Comparison of ENCODE assay signal across 18 mouse cellular contexts in the genomic region with DNA sequence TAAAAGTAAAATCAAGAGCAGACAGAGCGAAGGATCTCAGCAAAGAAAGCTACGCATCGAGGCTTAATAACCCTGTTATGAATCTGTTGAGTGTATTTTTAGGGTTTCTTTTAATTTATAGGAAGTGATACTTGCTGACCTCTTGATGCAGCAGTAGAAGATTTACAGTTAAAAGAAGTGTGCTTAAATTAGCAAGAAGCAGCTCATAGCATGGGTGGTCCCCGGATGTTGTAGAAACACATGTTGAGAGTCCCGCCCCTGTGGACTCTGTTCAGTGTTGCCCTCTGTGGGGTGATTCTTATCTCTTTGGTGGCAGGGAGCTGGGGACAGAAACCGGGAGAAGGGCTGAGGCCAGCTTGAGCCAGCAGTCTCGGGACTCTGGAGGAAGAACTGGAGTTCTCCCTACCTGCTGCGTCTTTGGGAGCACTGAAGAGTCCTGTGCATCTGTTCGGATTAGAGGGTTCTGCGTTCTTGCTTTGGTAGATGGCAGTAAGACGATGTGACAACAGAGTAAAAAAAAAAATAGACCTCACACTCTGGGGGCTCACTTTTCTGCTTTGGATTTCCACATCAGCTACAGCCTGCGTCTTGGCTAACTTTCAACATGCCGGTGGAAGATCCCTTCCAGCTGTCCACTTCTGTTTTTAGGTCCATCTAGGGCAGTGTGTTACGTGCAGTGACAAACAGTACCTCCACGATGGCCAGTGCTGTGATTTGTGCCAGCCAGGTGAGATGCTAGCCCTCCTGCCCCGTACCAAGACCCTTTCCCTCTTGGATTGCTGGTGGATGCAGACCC. TPM values are rescaled to one million over a fixed set of nuclear protein-coding genes. Genes with fewer than 3 reads are reported as not detected.
A peak's percentile ranks its signal among the peaks of the same experiment; 100 is the strongest.
DNase-seq lines count a peak whose midpoint lies in the region; ATAC-seq lines count a peak whose summit lies in the region.
"Had no signal": no experiment of that assay in that cellular context is flagged by ENCODE, and none has a peak within 500 bp of the region (broad histone marks: within the 10 kb centered on the region; RNA-seq: fewer than 3 reads in every experiment).

No protein-coding gene starts in this region.

- H3K4me3 ChIP-seq in kidney, embryonic 16.5 days (ENCODE audit: low read length), result no peak overlapping the region
- H3K4me3 ChIP-seq in macrophage (ENCODE audit: inconsistent target), result no peak overlapping the region
- no peak overlapping the region for H3K4me3 ChIP-seq in forebrain, embryonic 11.5 days (ENCODE audit: low read depth, low read length)
- H3K4me3 ChIP-seq: embryonic facial prominence, embryonic 12.5 days; forebrain, embryonic 10.5 days; heart, embryonic 13.5 days; midbrain, embryonic 15.5 days; neural tube, embryonic 12.5 days had no signal

- H3K27ac ChIP-seq in kidney, embryonic 16.5 days (ENCODE audit: low read length), result no peak overlapping the region
- H3K27ac ChIP-seq in macrophage, result peak overlapping the region; percentile 86
- H3K27ac ChIP-seq in forebrain, embryonic 11.5 days (ENCODE audit: low read depth, low read length), result no peak overlapping the region
- H3K27ac ChIP-seq: embryonic facial prominence, embryonic 12.5 days; forebrain, embryonic 10.5 days; heart, embryonic 13.5 days; hindbrain, embryonic 14.5 days; liver, embryonic 14.5 days; midbrain, embryonic 15.5 days; neural tube, embryonic 12.5 days had no signal

- no peak overlapping the region for H3K9ac ChIP-seq in kidney, embryonic 16.5 days (replicated peaks; ENCODE audit: low read length)
- H3K9ac ChIP-seq in forebrain, embryonic 11.5 days (ENCODE audit: low read length), result no peak overlapping the region
- H3K9ac ChIP-seq: embryonic facial prominence, embryonic 12.5 days; heart, embryonic 13.5 days; hindbrain, embryonic 14.5 days; liver, embryonic 14.5 days; midbrain, embryonic 15.5 days; neural tube, embryonic 12.5 days had no signal

- H3K27me3 ChIP-seq in kidney, embryonic 16.5 days (ENCODE audit: insufficient read depth, low read length), result peaks cover under 1% of the 10 kb centered on the region; the same call in 1 of the 2 replicates
- H3K27me3 ChIP-seq in forebrain, embryonic 11.5 days (ENCODE audit: control insufficient read depth, insufficient read depth, low read length), result no peaks in the 10 kb centered on the region
- H3K27me3 ChIP-seq: midbrain, embryonic 15.5 days had no signal

- DNase-seq in kidney, adult 9 months, result no peak
- DNase-seq in A20 (ENCODE audit: low read depth, low spot score), result peak; percentile 84
- DNase-seq in forebrain, embryonic 11.5 days (ENCODE audit: low spot score), result no peak
- DNase-seq: cerebellum, postnatal 25 days had no signal

- no peaks in the 10 kb centered on the region for H3K4me1 ChIP-seq in kidney, embryonic 16.5 days (ENCODE audit: insufficient read depth, low read length)
- H3K4me1 ChIP-seq in forebrain, embryonic 11.5 days (replicated peaks; ENCODE audit: control insufficient read depth, insufficient read depth, low read length), result no peaks in the 10 kb centered on the region
- H3K4me1 ChIP-seq: embryonic facial prominence, embryonic 12.5 days; heart, embryonic 13.5 days; midbrain, embryonic 15.5 days; neural tube, embryonic 12.5 days had no signal

- 60% methylated on average over 16 of the region's 16 CpGs for WGBS in kidney, embryonic 16.5 days
- 52% methylated on average over 16 of the region's 16 CpGs for WGBS in macrophage (ENCODE audit: missing documents)
- 85% methylated on average over 16 of the region's 16 CpGs for WGBS in forebrain, embryonic 11.5 days

- no peak overlapping the region for H3K4me2 ChIP-seq in kidney, embryonic 16.5 days (replicated peaks; ENCODE audit: low read depth, low read length)
- no peak overlapping the region for H3K4me2 ChIP-seq in forebrain, embryonic 11.5 days (ENCODE audit: low read depth, low read length, severe bottlenecking)
- H3K4me2 ChIP-seq: embryonic facial prominence, embryonic 12.5 days; heart, embryonic 13.5 days; hindbrain, embryonic 14.5 days; midbrain, embryonic 15.5 days; neural tube, embryonic 12.5 days had no signal

- no peaks in the 10 kb centered on the region for H3K36me3 ChIP-seq in kidney, embryonic 16.5 days (ENCODE audit: insufficient read depth, low read length)
- H3K36me3 ChIP-seq in macrophage (ENCODE audit: inconsistent target), result peaks cover 19% of the 10 kb centered on the region
- H3K36me3 ChIP-seq in forebrain, embryonic 11.5 days (ENCODE audit: control insufficient read depth, insufficient read depth, low read length), result no peaks in the 10 kb centered on the region
- H3K36me3 ChIP-seq: embryonic facial prominence, embryonic 12.5 days; forebrain, embryonic 10.5 days; heart, embryonic 13.5 days; midbrain, embryonic 15.5 days; neural tube, embryonic 12.5 days had no signal

- no peaks in the 10 kb centered on the region for H3K9me3 ChIP-seq in kidney, embryonic 16.5 days (ENCODE audit: low read length)
- H3K9me3 ChIP-seq in forebrain, embryonic 11.5 days (ENCODE audit: control insufficient read depth, low read length), result no peaks in the 10 kb centered on the region
- H3K9me3 ChIP-seq: embryonic facial prominence, embryonic 12.5 days; forebrain, embryonic 10.5 days; heart, embryonic 13.5 days; midbrain, embryonic 15.5 days; neural tube, embryonic 12.5 days had no signal

- ATAC-seq in kidney, embryonic 16.5 days (ENCODE audit: low FRiP score, low TSS enrichment), result peak; percentile 49; the same call in 1 of the 2 replicates
- ATAC-seq in granulocyte monocyte progenitor cell, adult 5-6 weeks (replicated peaks; ENCODE audit: poor library complexity, severe bottlenecking), result peak; percentile 60
- ATAC-seq in megakaryocyte-erythroid progenitor cell, adult 5-6 weeks (replicated peaks; ENCODE audit: low FRiP score, low TSS enrichment, poor library complexity, severe bottlenecking), result no peak
- ATAC-seq in forebrain, embryonic 11.5 days (replicated peaks; ENCODE audit: low FRiP score), result no peak
- ATAC-seq: midbrain, embryonic 15.5 days had no signal

- H3K79me2 ChIP-seq in macrophage (ENCODE audit: inconsistent target), result peaks cover under 1% of the 10 kb centered on the region; the same call in 1 of the 2 replicates

RNA-seq across cellular contexts. Expression of gene Cd40, which starts 6.4 kb away (rescaled TPM):
- polyA plus RNA-seq in kidney, embryonic 16.5 days (2015; fragmentation: Nextera tagmentation; extraction: Ambion mirVana), result 9.3 and 12.5 TPM in 2 replicates
- total RNA-seq in granulocyte monocyte progenitor cell, adult 5-6 weeks (2014; fragmentation: Nextera tagmentation), result not detected in 2 replicates
- not detected in 2 replicates for total RNA-seq in granulocyte monocyte progenitor cell, adult 5-6 weeks (2017)
- 1,000 to 10,000 TPM in 8 of 26 experiments, 100 to 1,000 TPM in 7, 10 to 100 TPM in 9, 1 to 10 TPM in 2; 8.1 to 2,694 (median 459) TPM for total RNA-seq in macrophage (2018; cell fraction: chromatin; rRNA removed)
- 100 to 1,000 TPM in 9 of 26 experiments, 10 to 100 TPM in 11, 1 to 10 TPM in 6; 3.3 to 518 (median 52.4) TPM for total RNA-seq in macrophage (2018; cell fraction: cytosol; rRNA removed)
- total RNA-seq in macrophage (2018; cell fraction: nucleus; rRNA removed), result 1,000 to 10,000 TPM in 6 of 26 experiments, 100 to 1,000 TPM in 10, 10 to 100 TPM in 9, 1 to 10 TPM in 1; 3.9 to 1,252 (median 344) TPM
- 6.5 to 14.8 TPM (median 7.5 TPM) in 3 replicates for polyA plus RNA-seq in macrophage (2018)
- total RNA-seq in megakaryocyte-erythroid progenitor cell, adult 5-6 weeks (2014; fragmentation: Nextera tagmentation), result 0.67 TPM in 1 of 2 replicates, not detected in the other
- total RNA-seq in megakaryocyte-erythroid progenitor cell, adult 5-6 weeks (2017), result not detected in 2 replicates
- 3.9 and 4.2 TPM in 2 replicates for polyA plus RNA-seq in forebrain, embryonic 11.5 days (2014; fragmentation: Nextera tagmentation; extraction: Ambion mirVana)

RNA-seq across cellular contexts. Expression of gene Ncoa5, which starts 27.2 kb away (rescaled TPM):
- polyA plus RNA-seq in kidney, embryonic 16.5 days (2015; fragmentation: Nextera tagmentation; extraction: Ambion mirVana), result 69.8 and 79.5 TPM in 2 replicates
- 31.9 and 38.5 TPM in 2 replicates for total RNA-seq in granulocyte monocyte progenitor cell, adult 5-6 weeks (2014; fragmentation: Nextera tagmentation)
- total RNA-seq in granulocyte monocyte progenitor cell, adult 5-6 weeks (2017), result 35.0 and 38.3 TPM in 2 replicates
- 100 to 1,000 TPM in 21 of 26 experiments, 10 to 100 TPM in 5; 79.1 to 244 (median 122) TPM for total RNA-seq in macrophage (2018; cell fraction: chromatin; rRNA removed)
- 10 to 100 TPM; 17.4 to 38.7 (median 21.2) TPM for total RNA-seq in macrophage (2018; cell fraction: cytosol; rRNA removed)
- 100 to 1,000 TPM in 5 of 26 experiments, 10 to 100 TPM in 21; 37.4 to 145 (median 72.1) TPM for total RNA-seq in macrophage (2018; cell fraction: nucleus; rRNA removed)
- 20.5 to 27.6 TPM (median 25.1 TPM) in 3 replicates for polyA plus RNA-seq in macrophage (2018)
- total RNA-seq in megakaryocyte-erythroid progenitor cell, adult 5-6 weeks (2014; fragmentation: Nextera tagmentation), result 38.4 and 44.2 TPM in 2 replicates
- total RNA-seq in megakaryocyte-erythroid progenitor cell, adult 5-6 weeks (2017), result 41.2 and 42.4 TPM in 2 replicates
- 113 and 114 TPM in 2 replicates for polyA plus RNA-seq in forebrain, embryonic 11.5 days (2014; fragmentation: Nextera tagmentation; extraction: Ambion mirVana)

RNA-seq across cellular contexts. Expression of gene 1700025C18Rik, which starts 28.7 kb away (rescaled TPM):
- polyA plus RNA-seq in kidney, embryonic 16.5 days (2015; fragmentation: Nextera tagmentation; extraction: Ambion mirVana), result not detected in 2 replicates
- total RNA-seq in granulocyte monocyte progenitor cell, adult 5-6 weeks (2014; fragmentation: Nextera tagmentation), result not detected in 2 replicates
- not detected in 2 replicates for total RNA-seq in granulocyte monocyte progenitor cell, adult 5-6 weeks (2017)
- not detected for total RNA-seq in macrophage (2018; cell fraction: chromatin; rRNA removed)
- total RNA-seq in macrophage (2018; cell fraction: cytosol; rRNA removed), result not detected
- total RNA-seq in macrophage (2018; cell fraction: nucleus; rRNA removed), result not detected
- polyA plus RNA-seq in macrophage (2018), result not detected in 3 replicates
- not detected in 2 replicates for total RNA-seq in megakaryocyte-erythroid progenitor cell, adult 5-6 weeks (2014; fragmentation: Nextera tagmentation)
- total RNA-seq in megakaryocyte-erythroid progenitor cell, adult 5-6 weeks (2017), result not detected in 2 replicates
- polyA plus RNA-seq in forebrain, embryonic 11.5 days (2014; fragmentation: Nextera tagmentation; extraction: Ambion mirVana), result not detected in 2 replicates
- total RNA-seq: gastrocnemius, adult 18-20 months; left cerebral cortex, postnatal 14 days had no signal
- polyA plus RNA-seq: embryonic facial prominence, embryonic 12.5 days; forebrain, embryonic 10.5 days; heart, embryonic 13.5 days; hindbrain, embryonic 14.5 days; liver, embryonic 14.5 days; midbrain, embryonic 15.5 days; neural tube, embryonic 12.5 days; thymus, postnatal 0 days had no signal

Comparison
In these comparisons a context has a peak if more than half of its experiments do, and no peak if none do; other contexts are left out.
1. ATAC-seq: peak in kidney, embryonic 16.5 days (single experiment) and granulocyte monocyte progenitor cell, adult 5-6 weeks (single experiment); none in megakaryocyte-erythroid progenitor cell, adult 5-6 weeks (single experiment) and forebrain, embryonic 11.5 days (single experiment).